Mouse (Mus musculus) heart, adult 2 months (tissue): ENCODE data around the gene Gfpt2. TPM values are rescaled to one million over a fixed set of nuclear protein-coding genes. Genes with fewer than 3 reads are reported as not detected.
A peak's percentile ranks its signal among the peaks of the same experiment; 100 is the strongest.

Source experiments
- DNase-seq, 2 experiments: peaks; one replicate each; pipeline ENCODE4 v3.0.0; 2021
- H3K27ac ChIP-seq: fragments of 200-600 bp; 2 replicates; pipeline ENCODE4 v1.8.1; 2022
- H3K27me3 ChIP-seq: fragments of 200-500 bp; 2 replicates; pipeline ENCODE4 v1.6.1; 2012; ENCODE audit warnings: mild to moderate bottlenecking, low read length, inconsistent platforms, mixed read lengths; ENCODE audit not compliant: control insufficient read depth, insufficient read depth
- H3K36me3 ChIP-seq: fragments of 200-500 bp; 2 replicates; pipeline ENCODE4 v1.6.1; 2012; ENCODE audit warnings: low read length, inconsistent platforms; ENCODE audit not compliant: control insufficient read depth, insufficient read depth
- H3K4me1 ChIP-seq: fragments of 200-500 bp; 2 replicates; pipeline ENCODE4 v1.6.1; 2011; ENCODE audit warnings: low read length; ENCODE audit not compliant: control insufficient read depth, insufficient read depth
- H3K4me3 ChIP-seq: fragments of 200-600 bp; 2 replicates; pipeline ENCODE4 v1.8.1; 2022
- H3K79me2 ChIP-seq: fragments of 200-500 bp; replicated peaks from 2 replicates; pipeline ENCODE4 v1.6.1; 2012; ENCODE audit warnings: mild to moderate bottlenecking, inconsistent platforms, low read length, moderate library complexity, mixed read lengths; ENCODE audit not compliant: control insufficient read depth, insufficient read depth
- H3K9ac ChIP-seq: fragments of 200-500 bp; 2 replicates; pipeline ENCODE4 v1.6.1; 2012; ENCODE audit warnings: low read depth, mild to moderate bottlenecking, control low read depth, inconsistent platforms, low read length, mixed read lengths
- CTCF ChIP-seq: fragments of 200-600 bp; IDR thresholded peaks from 2 replicates; pipeline ENCODE4 v1.8.1; 2022; ENCODE audit warnings: antibody characterized with exemption, mild to moderate bottlenecking, moderate library complexity
- EP300 ChIP-seq: fragments of 200-500 bp; IDR thresholded peaks from 2 replicates; pipeline ENCODE4 v1.6.1; 2011; ENCODE audit warnings: low read depth, low read length, control low read depth; ENCODE audit not compliant: insufficient read depth
- POLR2A ChIP-seq: fragments of 200-500 bp; IDR thresholded peaks from 2 replicates; pipeline ENCODE4 v1.6.1; 2011; ENCODE audit warnings: mild to moderate bottlenecking, low read depth, low read length, control low read depth; ENCODE audit not compliant: insufficient read depth
- WGBS: fragments of 180-500 bp; shearing (Covaris S2); methylation state at CpG from one replicate; pipeline ENCODE4 v1.1.7; 2018; 5-methylcytosine and 5-hydroxymethylcytosine counted together
- intact Hi-C: fragments of 180-260 bp; cut with DNase I; formaldehyde crosslinking; loops from one replicate; pipeline ENCODE4 v1.15.1; 2025
- polyA plus RNA-seq: library from polyadenylated mRNA; depleted of rRNA; stranded (reverse); fragments of >200 nt; gene quantifications from 2 replicates; pipeline ENCODE4 v1.2.3, GENCODE M21; 2012
- total RNA-seq, 2 experiments: library from RNA; stranded (reverse); gene quantifications; 2 replicates each; pipeline ENCODE4 v1.2.3; 2021

Gene Gfpt2
- total and polyA plus RNA-seq, 3 experiments, result 11.8 to 14.0 (median 13.8) TPM

DNA sequence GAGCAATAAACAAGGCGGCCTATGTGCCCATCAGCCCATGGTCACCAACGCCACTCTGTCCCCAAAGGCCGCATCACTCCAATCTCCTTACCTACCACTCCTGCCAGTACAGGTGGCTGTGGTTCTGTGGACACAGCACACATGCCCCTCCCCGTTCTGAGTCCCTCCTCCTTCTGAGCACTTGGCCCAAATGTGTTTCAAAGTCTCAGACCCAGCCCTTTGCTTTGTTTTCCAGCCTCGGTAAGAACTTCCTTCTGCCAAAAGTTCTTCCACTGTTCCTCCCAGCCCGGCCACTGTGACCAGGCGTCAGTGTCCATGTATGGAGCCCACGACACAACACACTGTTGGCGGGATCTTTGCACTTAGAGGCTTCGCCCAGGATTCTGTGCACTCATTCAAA lies 50.3 kb downstream of the Gfpt2 start:
- WGBS, result 86% methylated on average over 10 of the region's 10 CpGs
- H3K9ac ChIP-seq, result no peak overlapping the region

DNA sequence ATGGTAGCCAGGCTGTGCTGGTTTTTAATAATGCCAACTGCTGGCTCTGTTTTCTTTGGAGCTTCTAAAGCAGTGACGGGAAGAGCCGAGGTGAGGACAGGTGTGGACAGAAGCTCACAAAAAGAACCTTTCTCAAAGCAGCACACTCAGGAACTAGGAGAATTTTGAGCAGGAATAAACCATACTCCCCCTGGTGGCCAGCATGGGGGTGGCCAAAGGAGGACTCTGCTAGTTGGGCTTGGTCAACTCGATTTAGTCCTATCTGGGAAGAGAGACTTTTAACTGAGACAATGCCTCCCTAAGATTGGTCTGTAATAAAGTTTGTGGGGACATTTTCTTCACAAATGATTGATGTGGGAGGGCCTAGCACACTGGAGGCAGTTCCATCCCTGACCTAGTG lies 51.0 kb downstream of the Gfpt2 start:
- WGBS, result 36% methylated on average over 3 of the region's 3 CpGs
- TF ChIP-seq CTCF, result peak; percentile 94
- TF ChIP-seq POLR2A, result no peak
- no peak for TF ChIP-seq EP300

More for the DNA sequence above, 50.3 kb downstream of the Gfpt2 start:
- DNase-seq, result no peak
- no peaks in the 10 kb centered on the region for H3K79me2 ChIP-seq
- H3K36me3 ChIP-seq, result no peaks in the 10 kb centered on the region
- TF ChIP-seq EP300, result no peak
- TF ChIP-seq POLR2A, result no peak
- TF ChIP-seq CTCF, result no peak
- intact Hi-C loops, result loop anchor here (2.0 kb wide), 1 partner anchor 116 kb away; no protein-coding TSS in a partner anchor
- H3K4me1 ChIP-seq, result peaks cover 5% of the 10 kb centered on the region
- H3K27ac ChIP-seq, result no peak overlapping the region
- no peaks in the 10 kb centered on the region for H3K27me3 ChIP-seq
- no peak overlapping the region for H3K4me3 ChIP-seq

DNA sequence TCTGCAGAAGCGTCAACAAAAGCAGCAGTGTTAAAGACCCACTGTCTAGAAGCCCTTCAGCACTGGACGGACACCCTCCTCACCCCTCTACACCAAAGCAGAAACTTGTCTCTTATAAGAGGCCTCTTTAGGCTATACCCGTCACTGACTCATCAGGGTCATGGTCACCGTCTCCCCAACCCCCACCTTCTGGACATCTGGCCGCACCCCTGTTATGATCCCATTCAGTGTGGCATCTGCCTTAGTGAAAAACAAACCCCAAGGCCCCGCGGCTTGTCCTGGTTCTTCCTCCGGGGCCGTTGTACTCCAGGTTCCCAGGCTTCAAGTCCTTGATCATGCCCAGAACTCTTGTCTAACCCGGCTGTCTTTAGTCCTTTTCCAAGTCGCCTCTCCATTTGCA lies 52.0 kb downstream of the Gfpt2 start:
- H3K4me3 ChIP-seq, result peak overlapping the region; percentile 97
- peaks cover 5% of the 10 kb centered on the region for H3K4me1 ChIP-seq
- H3K36me3 ChIP-seq, result no peaks in the 10 kb centered on the region
- no peaks in the 10 kb centered on the region for H3K27me3 ChIP-seq
- DNase-seq, result no peak
- peak overlapping the region; percentile 58 for H3K27ac ChIP-seq
- H3K9ac ChIP-seq, result peak overlapping the region; percentile 71
- 0 out of 2 replicates have a peak, but pooled peaks cover 1% of the 10 kb centered on the region for H3K79me2 ChIP-seq
- intact Hi-C loops, result loop anchor here (2.0 to 5.0 kb wide), 3 partner anchors 117 to 193 kb away; partner anchors contain the start of gene Cnot6
- TF ChIP-seq EP300 (no peak), POLR2A (no peak), CTCF (no peak)
- 36% methylated on average over 11 of the region's 11 CpGs for WGBS

More for the DNA sequence above, 51.0 kb downstream of the Gfpt2 start:
- Histone ChIP-seq H3K9ac (no peak overlapping the region), H3K27ac (no peak overlapping the region), H3K4me3 (no peak overlapping the region), H3K79me2 (0 out of 2 replicates have a peak, but pooled peaks cover under 1% of the 10 kb centered on the region), H3K36me3 (no peaks in the 10 kb centered on the region), H3K27me3 (no peaks in the 10 kb centered on the region), H3K4me1 (peaks cover 5% of the 10 kb centered on the region)
- intact Hi-C loops, result loop anchor here (2.0 to 5.0 kb wide), 2 partner anchors 116 to 133 kb away; partner anchors contain the start of gene Cnot6
- DNase-seq, result peak; percentile 60 to 71

DNA sequence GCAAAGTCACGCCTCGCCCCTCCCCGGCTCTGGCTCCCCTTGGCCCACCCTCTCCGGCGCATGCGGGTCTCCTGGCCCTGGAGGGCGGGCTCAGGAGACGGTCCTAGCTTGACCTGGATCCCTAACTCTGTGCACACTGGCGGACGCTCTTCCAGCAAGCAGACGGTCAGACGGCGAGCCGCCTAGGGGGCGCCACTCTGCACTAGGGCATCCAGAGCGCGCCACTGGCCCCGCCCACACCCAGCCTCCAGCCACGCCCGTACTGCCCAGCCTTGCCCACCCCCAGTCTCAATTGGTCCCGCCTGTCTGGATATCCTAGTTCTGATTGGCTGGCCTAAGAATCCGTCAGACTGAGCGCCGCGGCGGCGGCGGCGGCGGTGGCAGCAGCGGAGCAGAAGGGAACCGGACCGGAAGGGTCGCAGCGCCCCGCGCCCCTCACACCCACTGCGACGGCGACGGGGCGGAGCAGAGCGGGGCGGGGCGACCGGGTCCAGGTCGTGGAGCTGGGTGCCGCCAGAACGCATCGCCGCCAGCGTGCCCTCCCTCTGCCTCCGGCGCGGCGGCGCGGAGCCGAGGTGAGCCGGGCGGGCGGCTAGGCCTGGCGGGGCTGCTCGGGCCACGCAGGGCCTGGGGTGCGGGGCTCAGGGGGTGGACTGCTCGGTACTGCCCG lies 52.6 kb downstream of the Gfpt2 start, which contains the start of gene Mapk9:
Mapk9 (plus strand) TSS at position 351 of the 670 bp plus-strand sequence.
- H3K36me3 ChIP-seq, result no peaks in the 10 kb centered on the region
- intact Hi-C loops, result loop anchor here (2.0 to 5.0 kb wide), 2 partner anchors 134 to 194 kb away; partner anchors contain the start of gene Cnot6
- H3K9ac ChIP-seq, result peak within 1 kb of the TSS; percentile 97
- peak within 1 kb of the TSS; percentile 78 for H3K27ac ChIP-seq
- H3K4me3 ChIP-seq, result peak within 1 kb of the TSS; percentile 97
- 1% methylated on average over 67 of the region's 68 CpGs for WGBS
- H3K4me1 ChIP-seq, result peaks cover 5% of the 10 kb centered on the region
- TF ChIP-seq POLR2A (0 out of 2 replicates have a peak, but pooled peaks have one; percentile 57), CTCF (peak; percentile 92), EP300 (no peak)
- peaks cover 2% of the 10 kb centered on the region for H3K79me2 ChIP-seq
- no peaks in the 10 kb centered on the region for H3K27me3 ChIP-seq
- peak; percentile 98 for DNase-seq

DNA sequence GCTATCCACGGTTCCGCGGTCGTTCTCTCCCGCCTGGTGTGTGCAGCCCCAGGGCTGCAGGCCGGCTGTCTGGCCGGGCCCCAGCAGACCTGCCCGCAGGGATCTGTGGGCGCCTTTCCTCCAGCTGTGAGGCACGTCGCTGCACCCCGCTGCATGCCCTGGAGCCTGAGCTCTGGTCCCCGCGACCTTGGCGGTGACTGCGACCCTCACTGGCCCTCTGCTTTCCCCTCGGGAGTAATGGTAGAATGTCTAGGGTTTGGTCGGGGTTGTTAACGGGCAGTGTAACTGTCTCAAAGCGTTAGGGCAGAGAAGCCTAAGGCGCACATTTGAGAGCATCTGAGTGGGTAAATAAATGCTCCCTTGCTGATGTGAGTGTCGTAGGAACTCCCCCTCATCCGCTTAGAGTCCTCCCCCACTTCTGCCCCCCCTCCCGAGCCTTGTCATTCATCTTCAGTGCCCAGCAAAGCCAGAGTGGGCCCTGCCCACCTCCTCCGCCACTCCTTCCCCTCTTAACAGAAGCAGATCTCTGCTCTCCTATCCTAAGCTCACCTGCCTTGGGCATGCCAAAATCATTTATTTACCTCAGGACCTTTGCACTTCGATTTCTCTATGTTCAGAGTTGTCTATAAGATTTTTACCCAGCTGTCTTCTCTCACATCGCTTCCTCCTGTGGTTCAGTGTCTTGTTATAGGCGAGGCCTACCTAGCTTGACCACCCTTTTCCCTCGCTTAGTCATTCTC lies 53.3 kb downstream of the Gfpt2 start:
- peak overlapping the region; percentile 97 for H3K4me3 ChIP-seq
- H3K36me3 ChIP-seq, result no peaks in the 10 kb centered on the region; the same call in 1 of the 2 replicates
- 6% methylated on average over 29 of the region's 29 CpGs for WGBS
- H3K9ac ChIP-seq, result peak overlapping the region; percentile 97
- H3K4me1 ChIP-seq, result peaks cover 5% of the 10 kb centered on the region
- no peaks in the 10 kb centered on the region for H3K27me3 ChIP-seq
- TF ChIP-seq CTCF, result no peak
- intact Hi-C loops, result loop anchor here (2.0 to 5.0 kb wide), 2 partner anchors 135 to 194 kb away; partner anchors contain the start of gene Cnot6
- DNase-seq, result peak in 1 of 2 experiments; percentile 22
- peak overlapping the region; percentile 78 for H3K27ac ChIP-seq
- H3K79me2 ChIP-seq, result peaks cover 4% of the 10 kb centered on the region
